Mouse (Mus musculus): ENCODE data around the gene Tmub1. TPM values are rescaled to one million over a fixed set of nuclear protein-coding genes. Genes with fewer than 3 reads are reported as not detected.

The Tmub1 gene
- polyA plus RNA-seq, 2 experiments: 4.0 to 5.3 TPM

DNA sequence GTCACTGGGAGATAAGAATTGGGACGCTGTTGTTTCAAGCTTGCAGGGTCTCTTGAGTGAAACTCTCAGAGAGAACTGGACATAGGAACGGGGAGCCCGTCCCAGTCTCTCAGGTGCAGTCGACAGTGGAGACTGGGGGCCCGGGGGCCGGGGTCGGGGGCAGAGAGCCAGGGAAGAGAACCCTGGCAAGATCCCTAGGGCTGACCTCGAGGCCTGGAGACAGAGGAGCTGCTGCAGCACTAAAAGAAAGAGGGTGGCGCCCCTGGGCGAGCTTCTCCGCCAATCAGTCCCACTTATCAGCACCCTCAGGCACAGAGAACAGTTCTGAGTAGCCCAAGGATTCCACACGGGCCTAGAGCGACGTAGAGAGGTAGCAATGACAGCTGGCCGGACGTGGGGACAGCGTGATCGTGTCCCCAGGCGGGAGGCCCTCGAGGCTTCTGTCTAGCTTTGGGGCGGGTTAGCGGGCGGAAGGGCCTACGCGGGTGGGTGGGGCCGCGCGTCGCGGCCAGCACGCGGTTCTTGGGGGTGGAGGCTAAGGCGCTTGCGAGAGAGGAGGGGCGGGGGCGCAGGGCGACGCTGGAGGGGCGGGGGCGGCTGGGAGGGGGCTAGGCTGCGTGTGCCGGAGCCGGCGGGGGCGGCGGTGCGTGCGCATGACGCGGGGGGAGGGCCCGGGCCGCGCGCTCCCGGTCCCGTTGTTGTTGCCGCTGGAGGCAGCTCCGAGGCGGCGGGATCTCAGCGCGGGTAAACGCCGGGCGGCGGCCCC, 3.8 kb upstream of the Tmub1 start:
- peak; percentile 71 to 73 (median 71) for DNase-seq (ENCODE audit: low read depth in 3 of 3, low spot score in 3 of 3)
- Histone ChIP-seq H3K9ac (replicated peaks) (peak overlapping the region; percentile 89), H3K4me3 (ENCODE audit: insufficient read depth in 1 of 2, low read depth in 2 of 2, low read length in 2 of 2) (peak overlapping the region; percentile 90 to 94), H3K27me3 (ENCODE audit: control insufficient read depth, insufficient read depth, low read length) (no peaks in the 10 kb centered on the region), H3K4me1 (replicated peaks; ENCODE audit: control insufficient read depth in 2 of 2, insufficient read depth in 2 of 2, low read length in 1 of 2) (peaks cover 28% of the 10 kb centered on the region in 2 experiments), H3K36me3 (replicated peaks; ENCODE audit: control insufficient read depth, insufficient read depth, low read depth) (no peaks in the 10 kb centered on the region), H3K27ac (peak overlapping the region; percentile 81), H3K4me2 (ENCODE audit: low read depth) (peak overlapping the region; percentile 100), H3K9me3 (ENCODE audit: control insufficient read depth, low read length) (no peaks in the 10 kb centered on the region)
- peak; percentile 78 for ATAC-seq (ENCODE audit: insufficient read depth)
- TF ChIP-seq CTCF (IDR thresholded peaks at IDR 0.05; ENCODE audit: low read depth) (no peak), EP300 (IDR thresholded peaks at IDR 0.05; ENCODE audit: low read depth) (no peak)
- WGBS (ENCODE audit: insufficient replicate concordance): 1% methylated on average over 51 of the region's 66 CpGs

DNA sequence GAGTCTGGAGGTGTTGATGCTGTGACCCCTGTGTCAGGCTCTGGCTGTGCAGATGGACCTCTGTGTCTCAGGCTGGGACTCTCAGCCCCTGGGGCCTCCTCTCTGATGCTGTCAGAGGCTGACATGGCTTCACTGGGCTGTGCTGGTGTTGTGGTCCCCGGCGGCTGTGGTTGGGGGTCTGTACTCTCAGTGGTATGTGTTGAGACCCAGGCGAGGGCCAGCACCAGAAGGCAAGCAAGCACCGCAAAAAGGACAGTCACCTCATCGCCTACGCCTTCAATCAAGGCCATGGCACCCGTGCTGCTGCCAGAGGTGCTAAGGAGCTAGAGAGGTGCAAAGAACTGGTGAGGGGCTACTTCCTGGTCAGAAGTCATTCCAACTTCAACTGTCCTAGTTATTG, 1.0 kb downstream of the Tmub1 start:
- Histone ChIP-seq H3K4me2 (ENCODE audit: low read depth) (peak overlapping the region; percentile 79; the same call in 1 of the 2 replicates), H3K27ac (no peak overlapping the region), H3K9ac (replicated peaks) (no peak overlapping the region), H3K4me1 (replicated peaks; ENCODE audit: control insufficient read depth in 2 of 2, insufficient read depth in 2 of 2, low read length in 1 of 2) (peaks cover 24% of the 10 kb centered on the region in 2 experiments), H3K9me3 (ENCODE audit: control insufficient read depth, low read length) (no peaks in the 10 kb centered on the region), H3K36me3 (replicated peaks; ENCODE audit: control insufficient read depth, insufficient read depth, low read depth) (no peaks in the 10 kb centered on the region; the same call in 1 of the 2 replicates), H3K4me3 (ENCODE audit: insufficient read depth in 1 of 2, low read depth in 2 of 2, low read length in 2 of 2) (no peak overlapping the region), H3K27me3 (ENCODE audit: control insufficient read depth, insufficient read depth, low read length) (no peaks in the 10 kb centered on the region)
- no peak for TF ChIP-seq CTCF (IDR thresholded peaks at IDR 0.05; ENCODE audit: low read depth)
- ATAC-seq (ENCODE audit: insufficient read depth) (no peak), DNase-seq (ENCODE audit: low read depth in 3 of 3, low spot score in 3 of 3) (no peak)
- 90% methylated on average over 7 of the region's 7 CpGs for WGBS (ENCODE audit: insufficient replicate concordance)

DNA sequence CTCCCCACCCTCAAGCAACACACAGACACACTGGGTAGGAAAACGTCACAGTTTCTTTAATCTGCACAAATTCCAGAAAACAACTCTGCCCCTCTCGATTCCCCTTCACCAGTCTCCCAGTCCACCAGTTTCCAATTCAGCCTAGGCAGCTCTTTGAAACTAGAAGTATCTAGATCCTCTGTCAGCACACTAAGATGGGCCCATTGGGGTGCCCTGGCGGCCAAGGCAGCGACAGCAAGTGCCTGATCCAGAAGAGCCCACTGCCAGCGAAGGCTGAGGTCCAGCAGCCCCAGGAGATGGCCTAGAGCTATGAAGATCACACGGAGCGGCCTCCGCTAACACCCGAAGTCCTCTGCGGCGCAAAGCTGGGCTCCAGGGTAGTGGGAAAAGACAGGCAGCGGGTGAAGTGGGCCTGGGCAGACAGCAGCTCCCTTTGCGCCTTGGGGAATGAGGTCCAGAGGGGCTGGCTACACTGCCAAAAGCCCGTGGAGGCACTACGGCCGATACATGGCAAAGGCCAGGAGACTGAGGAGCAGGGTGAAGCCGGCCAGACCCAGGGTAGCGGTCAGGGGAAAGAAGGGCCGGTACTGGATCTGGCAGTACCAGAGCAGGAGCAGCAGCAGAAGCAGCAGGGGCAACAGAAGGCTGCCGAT, 2.1 kb downstream of the Tmub1 start:
- H3K36me3 ChIP-seq (replicated peaks; ENCODE audit: control insufficient read depth, insufficient read depth, low read depth): peaks cover 6% of the 10 kb centered on the region
- H3K9me3 ChIP-seq (ENCODE audit: control insufficient read depth, low read length): no peaks in the 10 kb centered on the region
- peak overlapping the region; percentile 96 for H3K9ac ChIP-seq (replicated peaks)
- H3K27me3 ChIP-seq (ENCODE audit: control insufficient read depth, insufficient read depth, low read length): no peaks in the 10 kb centered on the region
- DNase-seq (ENCODE audit: low read depth in 3 of 3, low spot score in 3 of 3) (no peak), ATAC-seq (ENCODE audit: insufficient read depth) (no peak)
- H3K4me1 ChIP-seq (replicated peaks; ENCODE audit: control insufficient read depth in 2 of 2, insufficient read depth in 2 of 2, low read length in 1 of 2): peaks cover 15 to 16% of the 10 kb centered on the region in 2 experiments
- peak overlapping the region; percentile 69 for H3K27ac ChIP-seq
- peak overlapping the region; percentile 98 for H3K4me2 ChIP-seq (ENCODE audit: low read depth)
- peak overlapping the region; percentile 79 to 91 for H3K4me3 ChIP-seq (ENCODE audit: insufficient read depth in 1 of 2, low read depth in 2 of 2, low read length in 2 of 2)
- WGBS (ENCODE audit: insufficient replicate concordance): 58% methylated on average over 20 of the region's 20 CpGs
- 0 out of 2 replicates have a peak, but pooled peaks have one; percentile 35 for TF ChIP-seq CTCF (IDR thresholded peaks at IDR 0.05; ENCODE audit: low read depth)
- no peak for TF ChIP-seq EP300 (IDR thresholded peaks at IDR 0.05; ENCODE audit: low read depth)

DNA sequence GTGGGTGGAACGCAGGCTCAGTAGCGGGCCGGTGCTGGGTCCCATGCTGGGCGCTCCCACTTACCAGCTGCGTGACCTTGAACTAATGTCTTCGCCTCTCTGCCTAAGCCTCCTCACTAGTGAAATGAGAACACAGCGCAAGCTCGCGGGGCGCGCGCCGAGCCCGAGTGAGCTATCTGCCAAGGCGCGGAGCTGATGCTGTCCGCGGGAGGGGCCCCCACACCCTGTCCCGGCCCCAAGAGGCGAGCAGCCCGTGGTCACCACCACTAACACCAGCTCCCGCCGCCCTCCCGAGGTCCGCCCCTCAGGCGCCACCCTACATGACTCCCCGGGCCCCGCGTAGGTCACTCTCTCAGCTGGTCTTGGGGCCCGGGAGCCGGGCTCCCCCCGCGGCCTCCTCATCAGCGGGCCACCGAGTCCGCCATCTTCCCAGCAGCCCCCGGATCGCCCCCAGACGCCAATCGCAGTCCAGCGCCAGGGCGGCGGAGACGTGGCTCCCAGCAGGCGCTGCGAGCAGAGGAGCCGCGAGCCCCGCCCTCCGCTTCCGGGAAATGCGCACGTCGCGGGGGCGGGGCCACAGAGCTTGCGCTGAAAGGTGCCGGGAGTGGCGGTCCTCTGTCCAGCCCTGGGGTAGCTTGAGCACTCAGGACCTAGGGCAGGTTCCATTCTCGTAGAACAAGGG, 2.8 kb downstream of the Tmub1 start, which contains the start of gene Fastk:
Gene Fastk (minus strand): TSS at position 542 of the 682 bp plus-strand sequence.
- ATAC-seq (ENCODE audit: insufficient read depth): peak; percentile 82

More for the DNA sequence above, 2.8 kb downstream of the Tmub1 start, which contains the start of gene Fastk:
- WGBS (ENCODE audit: insufficient replicate concordance): under 1% methylated on average over 59 of the region's 60 CpGs
- Histone ChIP-seq H3K27me3 (ENCODE audit: control insufficient read depth, insufficient read depth, low read length) (no peaks in the 10 kb centered on the region), H3K4me2 (ENCODE audit: low read depth) (peak within 1 kb of the TSS; percentile 98), H3K9me3 (ENCODE audit: control insufficient read depth, low read length) (no peaks in the 10 kb centered on the region), H3K9ac (replicated peaks) (peak within 1 kb of the TSS; percentile 96), H3K27ac (peak within 1 kb of the TSS; percentile 69), H3K4me3 (ENCODE audit: insufficient read depth in 1 of 2, low read depth in 2 of 2, low read length in 2 of 2) (peak within 1 kb of the TSS; percentile 79 to 91), H3K4me1 (replicated peaks; ENCODE audit: control insufficient read depth in 2 of 2, insufficient read depth in 2 of 2, low read length in 1 of 2) (peaks cover 14 to 15% of the 10 kb centered on the region in 2 experiments), H3K36me3 (replicated peaks; ENCODE audit: control insufficient read depth, insufficient read depth, low read depth) (peaks cover 10% of the 10 kb centered on the region)
- peak; percentile 85 to 89 (median 89) for DNase-seq (ENCODE audit: low read depth in 3 of 3, low spot score in 3 of 3)
- no peak for TF ChIP-seq EP300 (IDR thresholded peaks at IDR 0.05; ENCODE audit: low read depth)
- TF ChIP-seq CTCF (IDR thresholded peaks at IDR 0.05; ENCODE audit: low read depth): no peak

All from liver, embryonic 14.5 days (tissue).